Mouse (Mus musculus): ENCODE data around the gene Dip2c.

Gene Dip2c

GRCm38 (mm10) chr13:9669246-9669645 lies 392.9 kb downstream of the Dip2c start:
- DNase-seq (ENCODE audit: low spot score) = no peak

GRCm38 (mm10) chr13:9674126-9674525 lies 397.8 kb downstream of the Dip2c start:
- DNase-seq (ENCODE audit: low spot score) = no peak

GRCm38 (mm10) chr13:9681492-9681891 lies 405.2 kb downstream of the Dip2c start:
- DNase-seq (ENCODE audit: low spot score) = no peak

DNA sequence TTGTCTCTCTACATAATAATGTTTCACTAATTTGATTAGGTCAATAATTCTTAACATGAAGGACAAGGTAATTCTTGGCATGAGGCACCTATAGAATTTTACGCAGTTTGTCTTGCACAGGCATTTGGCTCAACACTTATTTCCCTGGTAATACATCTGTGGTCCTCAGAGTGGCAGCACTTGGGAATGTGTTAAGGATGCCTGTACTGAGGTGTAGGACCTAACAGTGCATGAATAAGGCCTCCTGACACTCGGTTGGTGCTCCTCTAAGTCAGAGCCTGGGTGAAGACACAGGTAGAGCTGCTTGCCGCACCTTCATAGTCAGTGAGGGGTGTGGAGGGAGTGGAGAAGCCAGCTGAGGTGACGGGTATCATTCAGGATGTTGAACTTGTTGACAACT lies 407.0 kb downstream of the Dip2c start:
- no peak for DNase-seq (ENCODE audit: low spot score)

- no peak for DNase-seq (ENCODE audit: low spot score)
Observed at GRCm38 (mm10) chr13:9684153-9684923, 408.0 kb downstream of the Dip2c start.

GRCm38 (mm10) chr13:9686261-9686660 lies 409.9 kb downstream of the Dip2c start:
- no peak for DNase-seq (ENCODE audit: low spot score)

DNA sequence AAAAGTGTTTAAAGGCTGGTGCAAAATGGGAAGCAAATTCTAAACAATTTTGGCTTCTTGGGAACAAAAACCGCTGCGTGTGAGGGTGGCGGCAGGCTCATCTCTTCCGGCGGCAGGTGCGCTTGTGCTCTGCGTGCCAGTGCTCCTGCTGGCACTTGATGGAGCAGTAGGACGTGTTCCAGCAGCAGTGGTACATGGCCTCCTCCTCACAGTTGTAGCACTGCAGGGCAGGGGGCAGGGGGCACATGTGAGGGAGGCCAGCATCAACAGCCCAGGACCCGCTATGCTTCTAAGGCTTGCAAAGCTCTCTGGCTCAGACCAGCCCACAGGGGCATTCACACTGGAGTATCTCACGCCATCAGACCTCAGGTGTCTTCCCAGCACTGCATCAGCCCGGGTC lies 410.4 kb downstream of the Dip2c start:
- DNase-seq (ENCODE audit: low spot score) = no peak

GRCm38 (mm10) chr13:9689366-9689765 lies 413.0 kb downstream of the Dip2c start:
- no peak for DNase-seq (ENCODE audit: low spot score)

DNA sequence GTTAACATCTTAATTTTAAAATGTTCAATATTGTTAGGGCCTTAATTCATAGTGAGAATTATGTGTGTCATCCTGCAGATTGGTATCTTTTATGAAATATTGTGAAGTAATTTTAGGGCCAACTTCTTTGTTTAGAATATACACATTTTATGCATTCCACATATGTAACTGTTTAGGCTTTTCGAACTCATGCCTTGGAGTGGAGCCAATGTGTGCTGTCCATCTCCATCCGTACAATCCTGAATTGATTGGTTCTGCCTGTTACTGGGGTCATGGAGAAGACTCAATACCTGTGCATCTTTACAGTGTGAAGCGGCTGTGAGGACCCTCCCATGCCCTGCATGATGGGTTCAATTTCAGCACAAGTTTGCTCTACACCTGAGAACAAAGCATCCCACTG lies 416.5 kb downstream of the Dip2c start:
- no peak for DNase-seq (ENCODE audit: low spot score)

- no peak for DNase-seq (ENCODE audit: low spot score)
Observed at GRCm38 (mm10) chr13:9694651-9695050, 418.3 kb downstream of the Dip2c start.

DNA sequence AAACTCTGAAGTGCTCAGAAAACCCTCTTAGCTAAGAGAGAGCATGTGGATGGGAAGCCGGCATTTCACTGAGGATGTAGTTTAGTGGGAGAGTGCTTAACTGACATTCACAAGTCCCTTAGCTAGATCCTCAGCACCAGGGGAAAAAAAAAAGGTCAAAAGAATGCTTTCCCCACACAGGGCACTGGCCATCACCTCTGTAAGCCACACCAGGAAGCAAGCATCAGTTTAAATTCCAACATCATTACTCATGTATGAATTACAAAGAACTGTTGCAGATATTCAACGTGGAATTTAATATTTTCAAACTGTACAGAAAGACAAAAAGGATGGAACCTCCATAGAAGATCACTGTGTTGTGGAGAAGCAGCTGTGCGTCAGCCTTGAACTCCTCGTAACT lies 419.1 kb downstream of the Dip2c start:
- DNase-seq (ENCODE audit: low spot score) = no peak

DNA sequence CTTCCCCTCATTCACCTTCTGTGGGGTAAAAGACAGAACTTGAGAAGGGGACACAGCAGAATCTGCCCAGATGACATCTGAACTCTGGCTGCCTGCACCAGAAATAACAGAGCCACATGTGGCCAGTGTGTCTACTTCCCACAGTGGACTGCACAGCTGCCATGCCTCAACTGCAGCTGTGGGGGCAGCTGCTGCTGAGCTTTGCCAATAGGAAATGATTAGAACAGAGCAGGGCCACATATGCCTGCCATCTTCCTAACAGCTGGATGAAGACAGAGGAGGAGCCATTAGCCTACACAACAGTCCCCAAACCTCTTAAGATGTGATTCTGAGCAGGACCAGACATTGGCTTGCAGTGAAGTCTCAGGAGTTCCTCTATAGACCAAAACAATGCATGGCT lies 419.5 kb downstream of the Dip2c start:
- no peak for DNase-seq (ENCODE audit: low spot score)

DNA sequence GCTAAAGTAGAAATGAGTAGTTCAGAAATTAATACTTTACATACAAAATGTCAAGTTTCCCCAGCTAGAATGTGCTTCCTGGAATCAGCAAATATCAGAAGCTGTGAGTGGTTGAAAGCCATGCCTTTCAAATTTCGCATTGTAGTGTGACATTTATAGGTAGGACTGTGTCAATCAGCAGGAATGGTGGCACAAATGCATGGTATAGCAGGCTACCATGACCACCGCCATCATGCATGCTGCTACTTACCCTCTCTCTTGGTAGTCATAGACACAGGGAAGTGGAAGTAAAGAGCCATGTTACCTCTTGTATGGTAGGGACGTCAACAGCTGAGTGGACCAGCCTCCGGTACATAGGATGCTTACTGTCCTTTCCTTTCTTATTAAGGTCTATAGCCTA lies 421.0 kb downstream of the Dip2c start:
- DNase-seq (ENCODE audit: low spot score) = no peak

- DNase-seq (ENCODE audit: low spot score) = no peak
Observed at GRCm38 (mm10) chr13:9702615-9703235, 426.4 kb downstream of the Dip2c start.

GRCm38 (mm10) chr13:9706720-9707119 lies 430.4 kb downstream of the Dip2c start:
- DNase-seq (ENCODE audit: low spot score) = no peak

- no peak for DNase-seq (ENCODE audit: low spot score)
Observed at GRCm38 (mm10) chr13:9708433-9709240, 432.3 kb downstream of the Dip2c start.

- no peak for DNase-seq (ENCODE audit: low spot score)
Observed at GRCm38 (mm10) chr13:9712409-9712808, 436.1 kb downstream of the Dip2c start.

DNA sequence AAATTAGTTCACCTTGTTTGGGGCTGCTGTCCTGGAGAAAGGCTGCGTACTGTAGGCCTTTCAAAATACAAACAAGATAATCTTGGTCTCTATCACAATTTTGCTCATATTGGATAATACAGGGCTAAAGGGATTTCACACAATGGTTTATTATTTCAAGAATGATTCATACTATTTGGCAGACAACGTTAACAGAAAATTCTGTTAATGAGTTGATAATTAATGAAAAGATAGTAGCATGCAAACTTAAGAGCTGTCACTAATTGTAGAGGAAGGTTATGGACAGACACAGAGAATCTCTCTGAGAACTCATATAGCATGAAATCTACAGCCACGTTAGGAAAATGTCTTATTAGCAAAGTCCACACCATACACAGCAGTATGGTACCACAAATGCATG lies 436.6 kb downstream of the Dip2c start:
- no peak for DNase-seq (ENCODE audit: low spot score)

DNA sequence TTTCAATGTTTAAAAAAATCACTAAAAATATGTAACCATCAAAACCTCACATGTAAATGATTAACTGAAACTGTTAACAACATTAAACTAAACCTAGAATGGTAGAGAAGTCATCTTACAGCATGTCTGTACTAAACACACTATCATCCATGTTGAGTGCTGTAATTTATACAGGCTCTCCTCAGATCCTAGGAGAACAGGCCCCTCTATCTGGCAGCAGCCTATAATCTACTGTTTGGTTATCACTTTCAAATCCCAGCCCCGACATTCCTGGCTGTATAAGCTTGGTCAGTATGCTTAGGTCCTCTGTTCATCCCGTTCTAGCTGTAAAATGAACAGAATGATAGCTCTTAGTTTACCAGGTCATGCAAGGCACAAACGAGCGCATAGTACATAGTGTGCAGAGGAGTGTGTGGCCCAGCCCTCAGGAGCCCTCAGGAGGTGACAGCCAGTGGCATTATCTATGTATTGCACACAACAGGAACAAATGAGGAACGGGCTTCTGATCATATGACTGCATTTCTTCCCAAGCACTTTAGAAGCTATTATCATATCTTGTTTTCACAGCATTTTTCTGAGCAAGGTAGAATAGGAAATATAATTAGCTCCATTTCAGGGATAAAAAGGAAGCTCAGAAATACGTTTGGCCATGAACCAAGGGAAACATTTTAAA lies 437.3 kb downstream of the Dip2c start:
- no peak for DNase-seq (ENCODE audit: low spot score)

- no peak for DNase-seq (ENCODE audit: low spot score)
Observed at GRCm38 (mm10) chr13:9715224-9715623, 438.9 kb downstream of the Dip2c start.
